Mouse (Mus musculus) layer of hippocampus, adult 2 months (tissue): Measurements from ENCODE around the gene Mios. TPM values are rescaled to one million over a fixed set of nuclear protein-coding genes. Genes with fewer than 3 reads are reported as not detected.

ENCODE experiments used
- DNase-seq, 2 experiments: peaks; one replicate each; pipeline ENCODE4 v3.0.0; 2022; ENCODE audit warnings: low spot score in 2 of 2
- H3K27ac ChIP-seq: fragments of 200-600 bp; 2 replicates; pipeline ENCODE4 v1.8.1; 2022
- H3K4me3 ChIP-seq: fragments of 200-600 bp; 2 replicates; pipeline ENCODE4 v1.8.1; 2022; ENCODE audit warnings: mild to moderate bottlenecking
- CTCF ChIP-seq: fragments of 200-600 bp; conservative IDR thresholded peaks from 2 replicates; pipeline ENCODE4 v1.8.1; 2022; ENCODE audit warnings: antibody characterized with exemption, mild to moderate bottlenecking, moderate library complexity
- total RNA-seq, 2 experiments: library from RNA; stranded (reverse); gene quantifications; 2 replicates each; pipeline ENCODE4 v1.2.3; 2021

Mios gene
- total RNA-seq, 2 experiments from 2014 or later, result 25.0 to 26.9 TPM

GRCm38 (mm10) chr6:8227035-8227434, 18.0 kb downstream of the Mios start:
- H3K27ac ChIP-seq, result peak overlapping the region; percentile 69; the same call in 1 of the 2 replicates
- peak; percentile 37 to 41 for DNase-seq
- TF ChIP-seq CTCF, result peak; percentile 42
- no peak overlapping the region for H3K4me3 ChIP-seq

- H3K4me3 ChIP-seq, result no peak overlapping the region
- DNase-seq, result no peak
- H3K27ac ChIP-seq, result 0 out of 2 replicates have a peak overlapping the region, but pooled peaks have one; percentile 23
- TF ChIP-seq CTCF, result no peak
Measured at GRCm38 (mm10) chr6:8228596-8228995, 19.6 kb downstream of the Mios start.

- DNase-seq, result no peak
- peak overlapping the region; percentile 89 for H3K27ac ChIP-seq
- peak overlapping the region; percentile 98 for H3K4me3 ChIP-seq
- TF ChIP-seq CTCF, result no peak
Measured at GRCm38 (mm10) chr6:8258316-8258715, 49.3 kb downstream of the Mios start.

GRCm38 (mm10) chr6:8259004-8259666, 50.1 kb downstream of the Mios start, which contains the start of the genes Rpa3, Umad1 and Gm45062:
Gene Rpa3, minus strand, starts transcription at chr6:8259173.
Gene Umad1, plus strand, starts transcription at chr6:8259288.
Gene Gm45062, plus strand, starts transcription at chr6:8259450.
- peak; percentile 98 for DNase-seq
- Histone ChIP-seq H3K4me3 (peak within 1 kb of the TSS; percentile 98), H3K27ac (peak within 1 kb of the TSS; percentile 95)
- TF ChIP-seq CTCF, result peak; percentile 2; the same call in 1 of the 2 replicates

- peak overlapping the region; percentile 95 for H3K27ac ChIP-seq
- H3K4me3 ChIP-seq, result peak overlapping the region; percentile 98
- DNase-seq, result peak in 1 of 2 experiments; percentile 24
- no peak for TF ChIP-seq CTCF
Measured at GRCm38 (mm10) chr6:8259667-8260044, 50.6 kb downstream of the Mios start.

- Histone ChIP-seq H3K4me3 (no peak overlapping the region), H3K27ac (no peak overlapping the region)
- no peak for DNase-seq
- no peak for TF ChIP-seq CTCF
Measured at GRCm38 (mm10) chr6:8271047-8271446, 62.0 kb downstream of the Mios start.

GRCm38 (mm10) chr6:8274387-8275054, 65.5 kb downstream of the Mios start:
- TF ChIP-seq CTCF, result peak; percentile 83
- DNase-seq, result peak in 1 of 2 experiments; percentile 39
- Histone ChIP-seq H3K27ac (peak overlapping the region; percentile 71), H3K4me3 (no peak overlapping the region)

- DNase-seq, result peak; percentile 76 to 79
- H3K27ac ChIP-seq, result peak overlapping the region; percentile 71
Measured at GRCm38 (mm10) chr6:8275098-8275497, 66.1 kb downstream of the Mios start.

GRCm38 (mm10) chr6:8276431-8276830, 67.4 kb downstream of the Mios start:
- Histone ChIP-seq H3K4me3 (no peak overlapping the region), H3K27ac (no peak overlapping the region)
- DNase-seq, result no peak
- TF ChIP-seq CTCF, result no peak

More at GRCm38 (mm10) chr6:8275098-8275497, 66.1 kb downstream of the Mios start:
- peak; percentile 82 for TF ChIP-seq CTCF
- no peak overlapping the region for H3K4me3 ChIP-seq

GRCm38 (mm10) chr6:8278426-8279002, 69.5 kb downstream of the Mios start:
- DNase-seq, result no peak
- no peak overlapping the region for H3K4me3 ChIP-seq
- TF ChIP-seq CTCF, result peak; percentile 55

GRCm38 (mm10) chr6:8283255-8283654, 74.2 kb downstream of the Mios start:
- no peak for TF ChIP-seq CTCF
- DNase-seq, result no peak
- no peak overlapping the region for H3K4me3 ChIP-seq
- H3K27ac ChIP-seq, result no peak overlapping the region

More at GRCm38 (mm10) chr6:8278426-8279002, 69.5 kb downstream of the Mios start:
- H3K27ac ChIP-seq, result no peak overlapping the region

GRCm38 (mm10) chr6:8285401-8285960, 76.5 kb downstream of the Mios start:
- DNase-seq, result no peak
- no peak overlapping the region; the same call in 1 of the 2 replicates for H3K27ac ChIP-seq
- no peak overlapping the region for H3K4me3 ChIP-seq
- TF ChIP-seq CTCF, result no peak

Other genes starting within 250 kb of the Mios start
- gene Col28a1, start 16.6 kb upstream of the Mios start, total RNA-seq, result under 1 TPM; 0.25 to 0.54 TPM
- 10 to 100 TPM; 11.4 to 16.8 TPM for gene Rpa3, start 50.0 kb downstream of the Mios start, total RNA-seq
- gene Umad1, start 50.1 kb downstream of the Mios start, total RNA-seq, result 10 to 100 TPM; 34.6 to 39.0 TPM
- 1 to 10 TPM; 2.3 to 4.6 TPM for gene Gm45062, start 50.2 kb downstream of the Mios start, total RNA-seq